Mouse (Mus musculus): ENCODE results near the gene Adgre5. TPM values are rescaled to one million over a fixed set of nuclear protein-coding genes. Genes with fewer than 3 reads are reported as not detected.
A peak's percentile ranks its signal among the peaks of the same experiment; 100 is the strongest.

Adgre5 gene
- total RNA-seq, 2 experiments from 2014 or later = 27.1 to 30.2 TPM

DNA sequence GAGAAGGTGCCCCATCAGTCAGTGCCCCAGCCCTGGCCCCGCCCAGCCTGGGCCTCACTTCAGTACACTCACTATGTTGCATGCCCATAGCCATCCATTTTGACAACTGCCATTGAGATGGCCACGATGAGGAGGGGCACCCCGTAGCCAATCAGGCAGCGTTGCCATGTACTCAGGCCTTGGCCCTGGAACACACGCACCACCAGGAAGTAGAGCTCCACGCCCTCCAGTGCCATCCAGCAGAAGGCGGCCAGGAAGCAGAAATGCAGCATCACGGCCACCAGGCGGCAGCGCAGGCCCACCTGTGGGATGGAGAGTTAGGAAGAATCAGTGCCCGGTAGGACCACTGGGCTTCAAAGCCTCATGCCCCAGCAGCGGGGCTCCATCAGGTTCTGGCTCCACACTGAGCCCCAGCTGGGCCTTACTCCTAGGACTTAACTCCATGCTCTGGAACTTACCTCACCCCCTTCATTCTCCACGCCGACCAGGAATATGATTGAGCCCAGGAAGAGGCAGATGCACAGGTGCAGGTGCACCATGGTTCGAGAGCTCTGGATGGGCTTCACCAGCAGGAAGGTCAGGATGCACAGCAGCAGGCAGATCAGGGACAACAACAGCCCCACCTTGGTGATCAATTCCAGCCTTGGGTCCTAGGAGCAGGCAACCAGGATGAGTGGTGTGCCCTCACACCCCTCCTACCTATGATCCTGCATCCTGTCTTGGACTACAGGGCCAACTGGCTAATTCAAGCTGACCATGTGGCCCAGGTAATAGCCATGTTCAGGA is 16.2 kb downstream of the Adgre5 start:
- ATAC-seq (replicated peaks; ENCODE audit: poor library complexity) = peak; percentile 91

DNA sequence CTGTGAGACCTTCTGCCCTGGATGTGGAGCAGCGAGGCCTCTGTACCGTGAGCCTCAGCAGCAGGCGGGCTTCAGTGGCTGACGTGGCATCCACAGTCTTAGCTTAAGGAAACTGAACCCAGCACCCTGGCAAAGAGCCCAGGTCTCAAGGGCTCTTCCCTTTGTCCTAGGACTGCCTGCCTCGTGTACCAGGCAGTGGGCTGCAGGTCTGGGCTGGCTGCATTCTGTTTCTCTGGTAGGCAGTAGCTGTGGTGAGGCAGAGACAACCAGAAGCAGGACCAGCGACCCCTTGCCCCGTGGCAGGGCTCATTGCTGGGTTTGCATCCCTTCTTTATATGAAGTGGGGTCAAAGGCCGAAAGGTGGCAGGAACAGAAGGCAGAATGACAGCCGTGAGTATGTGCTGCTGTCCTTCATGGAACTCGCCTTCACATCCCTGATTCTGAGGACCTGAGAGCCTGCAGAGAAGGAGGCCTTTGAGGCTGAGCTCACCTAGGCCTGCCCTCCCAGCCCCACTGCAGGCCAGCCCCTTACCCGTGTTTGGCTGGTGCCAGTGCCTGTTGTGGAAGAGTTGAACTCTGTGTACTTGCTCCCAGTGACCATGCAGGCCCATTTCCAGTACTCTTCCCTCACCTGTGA is 17.6 kb downstream of the Adgre5 start:
- no peak for ATAC-seq (replicated peaks; ENCODE audit: poor library complexity)

- no peak for ATAC-seq (replicated peaks; ENCODE audit: poor library complexity)
Observed at GRCm38 (mm10) chr8:83722631-83723030, 18.5 kb downstream of the Adgre5 start.

DNA sequence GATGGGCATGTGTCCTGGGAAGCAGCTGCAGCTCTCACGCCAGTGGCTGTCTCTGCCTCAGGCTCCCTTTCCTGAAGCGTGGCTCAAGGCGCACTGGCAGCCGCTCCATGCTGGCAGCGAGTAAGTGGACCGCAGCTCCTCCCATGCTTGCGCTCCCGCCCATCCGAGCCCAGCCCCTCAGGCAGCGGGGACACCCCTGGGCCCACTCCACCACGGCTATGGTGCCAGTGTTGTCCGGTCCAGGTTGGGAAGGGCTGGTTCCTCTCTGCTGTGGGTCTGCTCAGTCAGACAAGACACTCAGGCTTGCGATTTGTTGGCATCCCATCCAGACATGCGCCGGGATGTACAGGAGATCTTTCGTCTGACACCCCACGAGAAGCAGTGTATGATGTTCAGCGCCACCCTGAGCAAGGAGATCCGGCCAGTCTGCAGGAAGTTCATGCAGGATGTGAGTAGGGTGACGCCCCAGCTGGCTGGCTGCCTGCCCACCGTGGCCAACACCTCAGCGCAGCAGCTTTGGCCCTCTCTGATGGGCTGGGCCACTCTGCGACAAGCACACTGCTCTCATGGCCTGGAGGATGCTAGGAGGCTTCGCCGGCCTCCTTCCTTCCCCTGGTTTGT is 19.6 kb downstream of the Adgre5 start:
- no peak for ATAC-seq (replicated peaks; ENCODE audit: poor library complexity)

- ATAC-seq (replicated peaks; ENCODE audit: poor library complexity) = no peak
Observed at GRCm38 (mm10) chr8:83719693-83720092, 21.4 kb downstream of the Adgre5 start.

DNA sequence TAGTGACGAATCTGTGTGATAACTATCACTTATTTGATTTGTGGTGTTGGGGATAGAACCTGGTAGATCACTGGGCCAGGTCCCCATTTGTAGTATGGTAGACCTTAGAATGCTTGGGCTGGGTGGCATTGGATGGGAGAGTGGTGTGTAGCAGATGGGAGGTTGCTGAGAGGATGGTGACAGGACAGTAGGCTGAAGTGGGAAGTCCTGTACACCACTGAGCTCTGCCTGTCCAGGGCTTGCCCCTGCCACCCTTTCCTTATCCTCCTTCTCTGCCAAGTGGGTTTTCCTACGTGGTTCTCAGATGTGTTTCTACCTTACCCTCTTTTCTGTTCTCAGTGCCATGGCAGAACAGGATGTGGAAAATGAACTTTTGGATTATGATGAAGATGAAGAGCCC is 22.1 kb downstream of the Adgre5 start:
- ATAC-seq (replicated peaks; ENCODE audit: poor library complexity) = no peak

GRCm38 (mm10) chr8:83716563-83716962 is 24.6 kb downstream of the Adgre5 start:
- ATAC-seq (replicated peaks; ENCODE audit: poor library complexity) = no peak

DNA sequence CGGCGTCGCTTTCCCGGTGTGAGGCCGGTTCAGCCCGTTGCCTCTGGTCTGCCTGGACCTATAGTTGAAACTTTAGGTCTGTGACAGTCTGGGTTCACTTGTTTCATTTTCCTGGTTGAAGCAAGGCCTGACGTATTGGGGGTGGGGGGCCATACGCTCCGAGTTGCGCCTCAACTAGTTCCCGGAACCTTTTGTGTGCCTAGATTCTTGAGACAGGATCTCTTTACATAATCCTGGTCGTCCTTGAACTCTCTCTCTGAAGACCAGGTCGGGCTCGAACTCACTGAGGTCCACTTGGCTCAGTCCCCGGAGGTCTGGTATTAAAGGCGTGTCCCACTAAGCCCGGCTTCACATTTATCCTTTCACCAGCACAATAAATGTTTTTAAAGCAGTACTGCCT is 25.4 kb downstream of the Adgre5 start:
- no peak for ATAC-seq (replicated peaks; ENCODE audit: poor library complexity)

DNA sequence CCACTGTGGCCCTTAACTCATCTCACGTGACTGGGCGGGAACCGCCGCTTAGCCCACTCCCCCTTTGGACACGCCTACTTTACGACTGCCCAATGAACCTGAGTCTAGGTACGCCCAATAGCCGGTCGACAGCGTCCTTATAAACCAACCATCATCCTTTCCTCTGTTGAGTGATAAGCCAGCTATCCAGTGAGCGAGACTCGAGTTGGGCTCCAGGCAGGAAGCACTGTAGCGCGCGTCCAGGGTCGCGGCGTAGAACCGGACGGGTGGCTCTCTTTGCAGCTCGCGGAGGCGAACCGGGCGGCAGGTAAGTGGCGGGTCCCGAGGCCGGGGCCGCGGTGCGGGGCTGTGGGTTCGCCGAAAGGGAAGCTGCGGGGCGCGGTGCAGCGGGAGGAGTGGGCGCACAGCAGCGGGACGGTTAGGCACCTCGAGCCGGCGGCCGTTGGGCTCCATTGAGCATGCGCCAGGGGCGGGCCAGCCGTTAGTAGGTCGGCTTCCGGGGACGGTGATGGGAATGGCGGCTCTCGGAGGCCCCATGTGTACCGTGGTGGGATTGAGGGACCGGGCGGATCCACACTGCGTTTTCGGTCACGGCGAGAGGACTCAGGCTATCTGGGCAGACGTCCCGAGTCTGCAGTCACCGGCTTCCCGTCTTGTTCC is 26.0 kb downstream of the Adgre5 start, which contains the start of gene Ddx39:
Ddx39 (plus strand) TSS at position 147 of the 660 bp plus-strand sequence.
- ATAC-seq (replicated peaks; ENCODE audit: poor library complexity) = peak; percentile 93

GRCm38 (mm10) chr8:83714676-83715030 is 26.5 kb downstream of the Adgre5 start:
- ATAC-seq (replicated peaks; ENCODE audit: poor library complexity) = no peak

DNA sequence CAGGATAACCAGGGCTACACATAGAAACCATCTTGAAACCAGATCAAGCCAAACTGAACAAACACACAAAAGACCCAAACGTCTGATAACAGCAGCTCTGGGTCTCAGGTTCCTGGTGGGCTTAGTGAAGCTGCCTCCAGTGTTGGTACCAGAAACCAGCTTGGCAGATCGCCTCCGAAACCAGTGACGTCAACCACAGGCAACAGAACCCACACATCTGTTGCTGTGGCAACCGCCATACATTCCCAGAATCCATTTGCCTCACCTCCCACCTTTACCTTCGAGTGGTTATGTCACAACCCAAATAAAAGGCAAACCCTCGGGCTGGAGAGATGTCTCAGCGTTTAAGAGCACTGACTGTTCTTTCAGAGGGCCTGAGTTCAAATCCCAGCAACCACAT is 33.6 kb downstream of the Adgre5 start:
- ATAC-seq (replicated peaks; ENCODE audit: poor library complexity) = no peak

DNA sequence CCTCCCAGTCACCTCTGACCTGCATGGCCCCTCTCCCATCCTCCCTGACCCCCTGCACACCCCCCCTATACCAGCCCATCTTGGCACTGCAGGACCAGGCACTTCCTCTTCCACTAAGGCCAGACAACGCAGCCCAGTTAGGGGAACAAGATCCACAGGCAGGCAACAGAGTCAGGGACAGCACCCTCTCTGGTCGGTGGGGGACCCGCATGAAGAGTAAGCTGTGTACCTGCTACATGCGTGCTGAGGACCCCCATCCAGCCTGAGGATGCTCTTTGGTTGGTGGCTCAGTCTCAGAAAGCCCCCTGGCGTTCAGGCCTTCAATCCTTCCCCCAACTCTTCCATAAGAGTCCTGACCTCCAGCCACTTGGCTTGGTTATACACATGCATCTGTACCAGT is 34.7 kb downstream of the Adgre5 start:
- 0 out of 2 replicates have a peak, but pooled peaks have one; percentile 14 for ATAC-seq (replicated peaks; ENCODE audit: poor library complexity)

DNA sequence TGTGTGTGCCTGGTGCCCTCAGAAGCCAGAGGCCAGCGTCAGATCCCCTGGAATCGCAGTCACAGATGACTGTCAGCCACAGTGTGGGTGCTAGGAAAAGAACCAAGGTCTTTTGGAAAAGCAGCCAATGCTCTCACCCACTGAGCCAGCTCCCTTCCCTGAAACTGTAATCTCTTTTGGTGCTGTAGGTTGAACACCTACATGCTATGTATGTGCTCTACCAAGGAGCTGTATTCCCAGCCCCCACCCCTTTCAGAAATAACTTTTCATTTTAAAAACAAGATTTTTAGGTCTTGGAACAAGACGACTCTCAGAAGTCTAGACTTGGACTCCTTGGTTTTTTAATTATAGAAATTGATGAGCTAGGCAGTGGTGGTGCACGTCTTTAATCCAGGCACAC is 37.7 kb downstream of the Adgre5 start:
- ATAC-seq (replicated peaks; ENCODE audit: poor library complexity) = no peak

DNA sequence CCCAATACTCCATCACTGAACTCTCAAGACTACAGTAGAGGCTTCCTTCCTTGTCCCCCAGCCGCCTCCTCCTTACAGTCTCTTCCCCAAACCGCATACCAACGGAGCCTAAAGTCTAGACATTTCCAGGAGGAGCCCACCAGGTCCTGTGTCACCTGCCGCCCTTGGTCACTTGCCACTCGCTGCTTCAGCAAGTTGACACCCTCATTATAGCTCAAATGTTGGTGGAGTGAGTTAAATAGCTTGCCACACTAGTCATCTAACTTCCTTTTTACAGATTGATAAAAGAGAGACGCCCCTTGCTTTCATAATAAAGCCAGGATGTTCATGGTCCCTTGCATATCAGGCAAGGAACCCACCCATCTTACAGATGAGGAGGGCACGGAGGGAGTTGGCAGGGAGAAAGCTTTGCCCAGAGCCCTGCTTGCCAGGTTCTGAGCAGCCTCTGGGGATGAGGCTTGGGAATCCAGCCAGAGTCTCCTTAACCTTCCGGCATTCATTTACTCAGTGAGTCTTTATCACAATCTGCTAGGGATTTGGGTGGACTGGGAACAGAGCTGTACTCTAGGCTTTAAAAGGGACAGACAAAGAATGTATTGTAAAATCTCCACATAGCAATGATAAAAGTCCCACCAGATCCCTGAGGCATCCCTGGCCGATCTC is 40.6 kb downstream of the Adgre5 start:
- ATAC-seq (replicated peaks; ENCODE audit: poor library complexity) = no peak

GRCm38 (mm10) chr8:83699566-83699965 is 41.6 kb downstream of the Adgre5 start:
- no peak for ATAC-seq (replicated peaks; ENCODE audit: poor library complexity)

DNA sequence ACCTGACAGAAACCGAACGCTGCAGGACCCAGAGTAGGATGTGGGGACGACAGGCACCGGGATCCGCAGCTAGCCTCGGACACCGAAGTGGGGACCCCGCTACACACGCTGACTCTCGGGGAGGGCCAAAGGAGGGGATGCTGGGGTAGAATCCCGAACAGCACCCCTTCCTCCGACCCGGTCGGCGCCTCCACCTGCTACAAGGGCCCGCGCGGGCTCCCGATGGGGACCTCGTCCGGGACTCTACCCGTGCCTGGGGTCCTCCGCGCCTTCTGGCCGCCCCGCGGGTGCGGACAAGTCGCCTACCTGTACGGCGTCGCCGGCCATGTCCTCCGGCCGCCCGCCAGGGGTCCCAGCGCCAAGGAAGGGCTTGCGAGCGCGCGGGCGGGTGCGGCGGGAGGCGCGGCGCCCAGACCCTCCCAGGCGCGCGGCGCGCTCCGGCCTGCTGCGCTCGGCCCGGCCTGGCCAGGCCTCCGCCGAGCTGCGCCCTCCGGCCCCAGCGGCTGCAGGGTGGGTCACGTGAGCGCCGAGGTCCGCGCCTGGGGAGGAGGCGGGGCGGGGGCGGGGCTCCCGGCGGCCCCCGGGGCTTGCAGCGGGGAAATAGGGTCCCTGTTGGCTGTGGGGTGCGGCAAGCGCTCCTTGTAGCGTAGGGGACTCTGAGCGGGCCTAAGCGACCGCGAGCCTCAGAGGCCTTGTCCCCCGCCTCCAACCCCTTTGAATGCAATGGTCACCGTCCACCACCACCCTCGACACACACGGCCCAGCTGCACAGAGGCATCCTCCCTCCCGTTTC is 42.3 kb downstream of the Adgre5 start, which contains the start of gene Pkn1:
Pkn1 (minus strand) TSS at position 519 of the 793 bp plus-strand sequence.
- peak; percentile 44 for ATAC-seq (replicated peaks; ENCODE audit: poor library complexity)

- peak; percentile 57 for ATAC-seq (replicated peaks; ENCODE audit: poor library complexity)
Observed at GRCm38 (mm10) chr8:83698291-83698660, 42.9 kb downstream of the Adgre5 start.

DNA sequence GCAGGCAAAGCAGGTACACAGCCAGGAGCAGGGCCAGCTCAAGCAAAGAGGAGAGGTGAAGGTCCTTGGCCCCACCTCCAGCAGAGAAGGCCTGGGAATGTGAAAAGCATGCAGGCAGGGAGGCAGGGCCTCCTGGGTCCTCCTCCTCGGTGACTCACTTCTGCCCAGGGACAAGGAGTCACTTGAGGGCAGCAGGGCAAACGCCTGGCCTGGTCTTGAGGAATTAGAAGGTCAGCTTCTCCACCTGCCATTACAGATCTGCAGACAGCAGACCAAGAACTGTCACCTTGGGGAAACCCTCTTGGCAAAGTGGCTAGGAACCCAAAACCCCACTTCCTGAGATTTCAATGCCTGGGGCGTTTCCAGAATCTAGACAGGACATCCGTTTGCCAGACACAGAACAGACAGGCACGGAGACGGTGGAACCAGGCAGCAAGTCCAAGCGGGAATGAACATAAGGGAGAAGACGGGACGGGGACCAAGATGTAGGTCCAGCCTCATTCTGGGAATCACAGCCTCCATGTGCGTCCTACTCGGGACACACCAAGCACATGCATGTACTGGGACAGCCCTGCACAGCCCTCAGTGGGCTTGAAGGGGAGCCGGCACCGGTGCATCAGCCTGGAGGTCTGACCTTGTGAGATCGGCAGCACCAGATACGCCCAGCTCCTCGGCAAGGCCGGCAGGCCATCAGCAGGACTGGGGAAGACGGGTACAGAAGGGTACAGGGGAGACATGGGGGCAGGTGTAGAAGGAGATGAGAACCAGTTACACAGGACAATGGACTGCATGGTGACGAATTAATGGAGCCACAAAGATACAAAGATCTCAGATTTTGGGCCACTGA is 43.5 kb downstream of the Adgre5 start:
- no peak for ATAC-seq (replicated peaks; ENCODE audit: poor library complexity)
